Mouse (Mus musculus) cerebellum, adult 18-20 months (tissue): Measurements from ENCODE around the gene Atf5.

ENCODE experiments used
- DNase-seq, 2 experiments: peaks; one replicate each; pipeline ENCODE4 v3.0.0; 2021

Atf5 gene

DNA sequence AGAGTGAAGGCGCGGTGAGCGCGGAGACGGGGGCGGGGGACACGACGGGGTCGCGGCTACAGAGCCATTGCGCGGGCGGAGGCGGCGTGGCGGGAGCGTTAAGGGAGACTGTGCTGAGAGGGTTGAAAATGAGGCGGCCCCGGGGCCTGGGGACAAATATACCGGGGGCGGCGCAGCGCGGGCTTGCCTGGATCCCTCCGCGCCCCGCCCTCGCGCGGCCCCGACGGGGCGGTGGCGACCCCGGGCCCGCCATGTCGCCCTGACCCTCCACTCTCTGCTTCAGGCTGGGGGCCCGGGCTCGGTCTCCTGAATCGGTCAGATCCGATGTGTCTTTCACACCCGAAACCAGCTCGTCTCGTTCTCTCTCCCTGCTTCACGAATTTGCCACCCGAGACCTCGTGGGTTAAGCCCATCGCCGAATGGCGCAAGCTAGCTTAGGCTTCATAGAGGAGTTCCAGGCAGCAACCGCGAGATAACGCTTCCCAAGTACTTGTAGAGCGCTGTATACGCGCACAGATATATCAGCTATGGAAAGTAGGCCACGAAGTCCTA, at the start of gene Atf5:
Gene Atf5 (minus strand): TSS at position 189 of the 552 bp plus-strand sequence.
- peak in 1 of 2 experiments; percentile 41 for DNase-seq

- DNase-seq: peak in 1 of 2 experiments; percentile 32
Measured at GRCm38 (mm10) chr7:44864595-44865542, 48.4 kb upstream of the Atf5 start.

DNA sequence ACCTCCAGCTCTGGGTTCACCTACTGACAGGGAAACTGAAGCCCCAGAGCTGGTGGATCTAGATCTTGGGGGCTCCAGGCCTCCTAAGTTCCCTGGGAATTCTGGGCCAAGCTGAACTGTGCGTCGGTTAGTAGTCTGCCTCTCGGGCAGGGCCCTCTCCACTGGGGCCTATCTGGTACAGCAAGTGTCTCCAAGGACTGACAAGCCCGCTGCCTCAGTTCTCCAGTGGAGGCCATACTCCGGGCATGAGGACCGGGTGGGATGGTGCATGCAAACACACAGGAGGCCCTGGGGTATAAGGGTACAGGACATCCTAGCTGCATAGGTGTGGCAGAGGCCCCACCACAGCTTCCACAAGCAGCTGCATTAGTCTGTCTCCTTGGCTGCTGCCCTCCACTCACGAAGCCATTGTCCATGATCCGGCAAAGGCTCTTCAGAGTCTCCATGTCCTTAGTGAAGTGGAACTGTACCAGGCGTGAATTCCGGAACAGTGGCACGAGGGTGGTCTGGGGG, 47.6 kb upstream of the Atf5 start:
- no peak for DNase-seq

DNA sequence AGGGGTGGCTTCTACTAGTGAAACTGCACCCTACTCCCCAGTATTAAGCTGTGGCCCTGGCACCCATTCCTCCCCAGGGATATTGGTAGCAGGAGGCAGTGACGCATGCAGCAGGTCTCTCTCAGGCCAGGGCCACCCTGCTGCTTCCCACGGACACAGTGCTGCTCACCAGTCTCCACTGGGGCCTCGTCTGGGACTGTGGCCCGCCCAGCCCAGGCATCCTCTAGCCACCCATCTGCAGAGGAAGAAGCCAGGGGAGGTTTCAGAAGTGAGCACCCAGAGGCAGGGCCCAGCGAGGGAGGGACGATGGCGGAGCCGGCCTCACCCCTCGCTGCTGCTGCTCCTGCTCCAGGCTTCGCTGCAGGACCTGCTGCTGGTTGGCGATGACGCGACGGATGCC, 46.8 kb upstream of the Atf5 start:
- DNase-seq: no peak

DNA sequence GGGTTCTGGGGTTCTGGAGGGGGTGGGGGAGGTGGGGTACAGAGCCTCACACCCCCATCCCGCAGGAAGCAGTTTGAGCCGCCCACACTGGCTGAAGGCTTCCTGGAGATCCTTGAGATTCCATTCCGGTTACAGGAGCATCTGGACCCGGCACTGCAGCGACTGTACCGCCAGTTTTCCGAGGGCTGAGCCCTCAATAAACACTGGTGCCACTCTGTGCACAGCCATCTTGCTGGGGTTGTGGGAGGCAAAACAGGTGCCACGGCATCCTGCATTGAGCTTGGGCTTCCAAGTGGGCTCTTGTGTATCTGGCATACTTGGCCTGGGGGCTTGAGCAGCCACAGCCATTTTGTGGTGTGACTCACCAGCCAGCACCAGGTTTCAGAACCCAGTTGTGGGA, 46.0 kb upstream of the Atf5 start:
- DNase-seq: no peak

DNA sequence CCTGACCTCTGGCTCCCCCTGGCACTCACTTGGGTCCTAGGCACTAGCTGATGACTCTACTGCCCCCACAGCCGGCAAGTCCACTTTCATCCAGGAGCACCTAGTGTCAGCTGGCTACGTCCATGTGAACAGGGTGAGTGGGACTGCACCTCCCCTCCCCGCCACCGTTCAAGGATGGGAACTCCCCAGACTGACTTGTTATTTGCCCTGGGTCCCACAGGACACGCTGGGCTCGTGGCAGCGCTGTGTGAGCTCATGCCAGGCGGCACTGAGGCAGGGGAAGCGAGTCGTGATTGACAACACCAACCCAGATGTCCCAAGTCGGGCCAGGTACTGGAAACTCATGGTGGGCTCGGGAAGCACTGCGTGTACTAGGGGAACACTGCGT, 45.0 kb upstream of the Atf5 start:
- no peak for DNase-seq

DNA sequence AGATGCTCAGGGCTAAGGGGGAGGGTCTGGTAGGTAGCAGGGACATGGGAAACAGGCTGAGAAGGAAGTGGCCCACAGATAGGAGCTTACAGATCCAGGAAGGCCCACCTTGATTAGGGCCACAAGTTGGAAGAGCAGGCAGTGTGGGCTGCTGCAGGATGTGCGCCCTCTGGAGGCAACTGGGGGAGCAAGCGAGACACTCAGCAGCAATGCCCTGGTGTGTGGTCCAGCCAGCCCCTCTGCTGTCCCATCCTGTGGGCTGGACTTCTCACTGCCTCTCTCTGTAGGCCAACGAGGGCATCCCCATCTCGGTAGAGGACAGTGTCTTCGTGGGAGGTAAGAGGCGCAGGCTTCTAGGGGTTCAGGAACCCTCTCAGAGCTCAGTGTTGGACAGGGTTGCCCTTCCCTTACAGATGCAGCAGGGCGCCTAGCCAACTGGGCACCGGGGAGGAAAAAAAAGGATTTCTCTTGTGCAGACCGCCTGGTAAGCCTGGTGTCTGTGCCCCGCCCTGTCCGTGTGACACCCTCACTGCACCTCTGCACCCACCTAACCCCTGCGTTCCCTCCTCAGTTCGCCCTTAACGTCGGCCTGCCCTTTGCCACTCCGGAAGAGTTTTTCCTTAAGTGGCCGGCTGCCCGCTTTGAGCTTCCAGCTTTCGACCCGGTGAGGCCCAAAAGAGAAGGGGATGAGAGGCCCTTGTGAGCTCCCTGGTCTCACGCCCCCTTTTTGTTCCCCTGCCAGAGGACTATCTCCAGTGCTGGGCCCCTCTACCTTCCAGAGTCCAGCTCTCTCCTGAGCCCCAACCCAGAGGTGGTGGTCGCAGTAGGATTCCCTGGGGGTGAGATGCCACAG, 44.3 kb upstream of the Atf5 start:
- peak; percentile 70 to 80 for DNase-seq

GRCm38 (mm10) chr7:44859896-44860295, 43.4 kb upstream of the Atf5 start:
- DNase-seq: no peak

DNA sequence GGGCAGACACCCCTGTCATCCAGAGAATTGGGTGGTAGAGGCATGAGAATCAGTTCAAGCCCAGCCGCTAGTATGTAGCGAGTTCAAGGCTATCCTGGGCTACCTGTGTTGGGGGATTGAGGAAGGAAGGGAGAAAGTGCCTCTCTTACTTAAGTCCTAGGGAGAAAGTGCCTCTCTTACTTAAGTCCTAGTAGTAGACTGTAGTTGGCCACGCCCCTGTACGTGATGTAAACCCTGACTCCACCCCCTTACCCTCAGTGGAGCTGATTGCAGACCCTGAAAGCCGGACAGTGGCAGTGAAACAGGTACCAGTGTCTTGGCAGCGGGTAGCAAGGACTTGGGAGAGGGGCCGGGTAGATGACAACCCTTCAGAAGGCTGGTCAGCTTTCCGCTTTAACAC, 41.4 kb upstream of the Atf5 start:
- DNase-seq: no peak

DNA sequence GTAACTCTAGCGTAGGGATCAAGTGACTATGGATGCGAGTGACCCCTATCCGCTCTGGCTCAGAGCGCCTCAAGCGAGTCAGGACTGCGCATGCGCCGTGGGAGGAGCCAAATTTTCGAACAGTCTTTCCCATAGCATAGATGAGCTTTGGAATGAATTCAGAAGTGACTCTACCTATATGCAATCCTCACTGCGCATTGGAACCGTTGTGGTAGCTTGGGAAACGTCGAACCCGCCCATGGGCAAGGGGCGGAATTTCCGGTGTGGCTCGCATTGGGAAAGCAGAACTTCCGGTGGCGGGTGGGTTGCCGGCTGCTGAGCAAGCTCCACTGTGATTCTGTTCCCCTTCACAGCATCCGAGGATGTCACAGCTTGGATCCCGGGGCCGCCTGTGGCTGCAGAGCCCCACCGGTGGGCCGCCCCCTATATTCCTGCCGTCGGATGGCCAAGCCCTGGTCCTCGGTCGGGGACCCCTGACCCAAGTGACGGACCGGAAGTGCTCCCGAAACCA, 40.6 kb upstream of the Atf5 start, which contains the start of gene Pnkp:
Gene Pnkp (plus strand): TSS at position 98 of the 511 bp plus-strand sequence.
- DNase-seq: peak; percentile 81 to 86

DNA sequence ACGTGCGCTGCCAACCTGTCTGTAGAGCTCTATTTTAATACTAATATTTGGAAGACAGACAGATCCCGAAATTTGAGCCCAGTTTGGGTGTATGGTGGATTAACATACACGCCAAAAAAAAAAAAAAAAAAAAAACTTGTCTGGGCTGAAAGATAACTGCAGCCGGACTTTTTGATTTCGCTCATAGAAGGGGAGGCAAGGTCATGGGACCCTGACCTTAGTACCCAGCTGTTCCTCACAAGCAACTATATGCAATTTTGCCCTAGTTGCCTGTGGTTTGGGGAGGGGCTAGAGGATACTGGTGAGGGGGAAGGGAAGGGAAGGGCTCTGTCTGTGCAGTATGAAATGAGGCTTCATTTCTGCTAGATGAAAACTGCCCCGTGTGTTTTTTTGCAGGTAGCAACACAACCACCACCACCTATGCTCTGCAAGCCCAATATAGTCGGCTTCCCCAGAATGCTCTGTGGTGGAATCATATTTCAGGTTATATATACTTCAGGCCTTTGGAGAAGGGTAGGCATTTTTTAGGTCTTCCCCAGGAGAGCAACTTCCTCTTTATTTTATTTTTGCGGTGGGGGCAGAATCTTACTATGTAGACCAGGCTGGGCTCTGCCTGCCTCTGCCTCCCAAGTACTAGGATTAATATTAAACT, 39.9 kb upstream of the Atf5 start:
- DNase-seq: no peak

GRCm38 (mm10) chr7:44855036-44855435, 38.6 kb upstream of the Atf5 start:
- DNase-seq: no peak

- peak; percentile 83 to 85 for DNase-seq
Measured at GRCm38 (mm10) chr7:44854356-44855031, 38.0 kb upstream of the Atf5 start.

DNA sequence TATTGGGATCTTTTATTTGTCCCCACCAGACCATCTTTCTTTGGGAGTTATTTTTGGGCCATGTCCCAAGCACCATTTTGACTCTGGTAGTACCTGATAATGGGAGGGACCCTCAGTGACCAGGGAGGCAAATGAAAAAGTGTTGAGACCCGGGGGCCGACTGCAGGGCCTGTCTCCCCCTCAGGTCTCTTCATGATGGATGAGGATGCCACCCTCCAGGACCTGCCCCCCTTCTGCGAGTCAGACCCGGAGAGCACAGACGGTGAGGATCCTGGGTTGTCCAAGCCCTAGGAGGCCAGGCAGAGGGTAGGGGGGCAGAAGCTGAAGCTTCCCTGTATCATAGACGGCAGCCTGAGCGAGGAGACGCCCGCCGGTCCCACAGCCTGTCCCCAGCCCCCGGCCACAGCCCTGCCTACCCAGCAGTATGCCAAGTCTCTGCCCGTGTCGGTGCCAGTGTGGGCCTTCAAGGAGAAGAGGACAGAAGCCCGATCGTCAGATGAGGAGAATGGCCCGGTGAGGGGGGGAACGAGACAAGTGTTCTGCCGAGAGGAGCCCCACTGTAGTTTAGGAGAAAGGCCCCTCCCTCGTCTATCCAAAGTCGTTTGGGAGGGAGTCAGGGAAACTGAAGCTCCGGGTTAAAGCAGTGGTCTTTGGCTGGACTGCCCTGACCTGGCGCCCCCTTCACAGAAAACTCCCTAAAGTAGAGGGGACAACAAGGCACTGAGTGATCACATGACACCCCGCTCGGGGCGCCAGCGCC, 37.3 kb upstream of the Atf5 start:
- peak; percentile 36 to 42 for DNase-seq

DNA sequence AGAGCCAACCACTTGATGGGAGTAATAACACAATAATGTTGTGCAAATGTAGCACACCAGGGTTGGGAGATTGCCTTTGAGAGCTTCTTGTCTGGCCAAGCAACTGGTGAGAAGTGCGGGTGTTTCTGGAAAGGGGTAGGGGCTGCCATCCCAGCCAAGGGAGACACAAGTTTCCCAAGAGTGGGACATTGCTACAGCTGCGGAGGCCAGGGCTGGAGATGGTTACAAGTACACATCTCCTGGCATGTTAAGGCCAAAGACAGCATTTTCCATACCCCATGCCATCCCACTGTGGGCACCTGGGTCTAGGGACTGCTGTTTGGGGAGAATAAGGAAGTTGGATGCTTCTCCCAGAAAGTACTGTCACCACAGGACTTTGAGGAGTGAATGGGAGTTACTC, 36.6 kb upstream of the Atf5 start:
- DNase-seq: no peak

DNA sequence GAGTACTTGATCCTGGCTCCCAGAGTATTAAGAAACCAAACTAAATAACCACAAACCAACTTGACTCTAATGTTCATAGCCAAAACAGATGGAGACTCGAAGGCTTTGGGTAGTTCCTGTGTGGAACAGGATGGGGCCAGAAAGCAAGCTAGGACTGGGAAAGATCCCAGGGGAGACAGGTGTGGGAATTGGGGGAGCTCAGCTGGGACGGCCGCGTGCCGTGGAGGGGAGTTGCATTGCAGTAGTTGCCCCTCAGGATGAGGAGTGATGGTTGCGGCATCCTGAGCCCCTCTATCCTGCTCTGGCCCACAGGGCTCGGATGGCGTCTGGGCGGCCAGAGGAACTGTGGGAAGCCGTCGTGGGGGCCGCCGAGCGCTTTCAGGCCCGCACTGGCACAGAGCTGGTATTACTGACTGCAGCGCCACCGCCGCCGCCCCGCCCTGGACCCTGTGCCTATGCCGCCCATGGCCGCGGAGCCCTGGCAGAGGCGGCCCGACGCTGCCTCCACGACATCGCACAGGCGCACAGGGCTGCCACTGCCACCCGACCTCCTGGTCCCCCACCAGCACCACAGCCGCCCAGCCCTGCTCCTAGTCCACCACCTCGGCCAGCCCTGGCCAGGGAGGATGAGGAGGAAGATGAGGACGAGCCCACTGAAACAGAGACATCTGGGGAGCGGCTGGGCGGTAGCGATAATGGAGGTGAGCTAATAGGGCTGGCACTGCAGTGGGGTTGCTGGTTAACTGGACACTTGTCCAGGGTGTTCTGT, 36.0 kb upstream of the Atf5 start:
- DNase-seq: peak in 1 of 2 experiments; percentile 40

GRCm38 (mm10) chr7:44851625-44852234, 35.3 kb upstream of the Atf5 start:
- DNase-seq: no peak

DNA sequence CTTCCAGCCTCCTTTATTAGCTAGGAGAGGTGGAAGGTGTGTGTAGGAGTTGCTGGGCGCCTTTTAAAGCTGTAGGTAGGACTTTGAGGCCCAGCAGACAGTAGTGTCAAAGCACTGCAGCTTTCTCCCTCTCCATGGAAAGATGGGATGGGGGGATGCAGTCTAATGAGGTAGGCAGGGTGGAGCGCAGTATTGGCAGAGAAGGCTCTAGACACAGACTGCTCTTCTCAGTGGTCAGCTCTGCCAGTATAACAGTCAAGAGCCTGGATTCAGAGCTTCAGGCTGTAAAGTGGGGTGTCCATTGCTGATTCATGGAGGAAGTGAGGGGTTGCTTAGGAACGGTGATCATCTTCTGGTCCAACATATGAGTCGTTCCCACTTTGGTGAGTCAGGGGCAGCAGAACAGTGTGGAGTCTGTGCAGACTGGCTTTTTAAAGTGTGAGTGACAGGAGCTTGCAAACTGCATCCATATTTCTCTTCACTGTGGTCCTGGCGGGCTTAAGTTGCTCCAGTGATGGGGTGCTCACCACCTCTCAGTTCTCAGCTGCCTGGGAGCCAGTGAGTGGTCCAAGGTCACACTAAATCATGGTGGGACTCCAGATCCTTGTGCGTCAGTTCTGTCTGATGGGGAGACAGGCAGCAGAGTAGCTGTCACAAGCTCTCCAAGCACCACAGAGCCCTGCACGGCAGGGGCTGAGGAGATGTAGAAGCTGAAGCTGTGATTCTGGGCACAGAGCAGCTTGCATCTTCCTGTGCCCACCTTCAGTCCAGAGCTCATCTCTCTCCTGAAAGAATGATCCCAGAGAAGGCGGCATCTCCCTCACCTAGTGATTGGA, 34.5 kb upstream of the Atf5 start:
- DNase-seq: no peak

GRCm38 (mm10) chr7:44850146-44850545, 33.7 kb upstream of the Atf5 start:
- peak; percentile 74 to 81 for DNase-seq
